Mouse (Mus musculus) liver, adult 2 months (tissue): Measurements from ENCODE around the gene En2. TPM values are rescaled to one million over a fixed set of nuclear protein-coding genes. Genes with fewer than 3 reads are reported as not detected.

Source experiments
- DNase-seq: peaks from one replicate; pipeline ENCODE4 v3.0.0-alpha.2; 2011; ENCODE audit warnings: low read depth, low spot score; ENCODE audit errors: extremely low read depth
- H3K27ac ChIP-seq: fragments of 200-500 bp; replicated peaks from 2 replicates; pipeline ENCODE4 v1.5.1; 2012; ENCODE audit warnings: low read depth, mild to moderate bottlenecking, control low read depth, inconsistent platforms, low read length; ENCODE audit not compliant: insufficient read depth
- H3K27me3 ChIP-seq: fragments of 200-500 bp; 2 replicates; pipeline ENCODE4 v1.6.1; 2012; ENCODE audit warnings: mild to moderate bottlenecking, moderate library complexity, low read length, inconsistent platforms; ENCODE audit not compliant: control insufficient read depth, insufficient read depth
- H3K36me3 ChIP-seq: fragments of 200-500 bp; 2 replicates; pipeline ENCODE4 v1.6.1; 2012; ENCODE audit warnings: low read length, inconsistent platforms; ENCODE audit not compliant: control insufficient read depth, insufficient read depth
- H3K4me1 ChIP-seq: fragments of 200-500 bp; 2 replicates; pipeline ENCODE4 v1.6.1; 2011; ENCODE audit warnings: low read length; ENCODE audit not compliant: control insufficient read depth, insufficient read depth
- H3K4me3 ChIP-seq: fragments of 200-500 bp; 2 replicates; pipeline ENCODE4 v1.5.1; 2011; ENCODE audit warnings: low read depth, mild to moderate bottlenecking, control low read depth, low read length, moderate library complexity; ENCODE audit not compliant: insufficient read depth
- H3K79me2 ChIP-seq: fragments of 200-500 bp; 2 replicates; pipeline ENCODE4 v1.6.1; 2012; ENCODE audit warnings: inconsistent platforms, mild to moderate bottlenecking, low read length, moderate library complexity; ENCODE audit not compliant: control insufficient read depth, insufficient read depth
- H3K9ac ChIP-seq: fragments of 200-500 bp; 2 replicates; pipeline ENCODE4 v1.6.1; 2012; ENCODE audit warnings: low read depth, mild to moderate bottlenecking, control low read depth, inconsistent platforms, low read length
- CTCF ChIP-seq: fragments of 200-500 bp; IDR thresholded peaks from 2 replicates; pipeline ENCODE4 v1.5.1; 2011; ENCODE audit warnings: low read depth, low read length, control low read depth
- POLR2A ChIP-seq: fragments of 200-500 bp; IDR thresholded peaks from 2 replicates; pipeline ENCODE4 v1.6.1; 2011; ENCODE audit warnings: low read length, control low read depth; ENCODE audit not compliant: insufficient read depth; ENCODE audit errors: extremely low read depth
- WGBS: fragments of 180-500 bp; shearing (Covaris S2); methylation state at CpG from one replicate; pipeline ENCODE4 v1.1.7; 2018; 5-methylcytosine and 5-hydroxymethylcytosine counted together
- polyA plus RNA-seq: library from polyadenylated mRNA; depleted of rRNA; stranded (reverse); fragments of >200 nt; gene quantifications from 2 replicates; pipeline ENCODE4 v1.2.3, GENCODE M21; 2012
- total RNA-seq: library from RNA; depleted of rRNA; stranded (reverse); fragments of >200 nt; gene quantifications from 2 replicates; pipeline ENCODE4 v1.2.3, GENCODE M21; 2014

Gene En2
- total and polyA plus RNA-seq, 2 experiments, result under 0.01 to 0.02 TPM

GRCm38 (mm10) chr5:28136438-28136837, 29.1 kb upstream of the En2 start:
- no peaks in the 10 kb centered on the region for H3K79me2 ChIP-seq
- H3K4me3 ChIP-seq, result no peak overlapping the region
- H3K36me3 ChIP-seq, result no peaks in the 10 kb centered on the region
- no peaks in the 10 kb centered on the region for H3K4me1 ChIP-seq
- H3K27ac ChIP-seq, result no peak overlapping the region
- 41% methylated on average over 2 of the region's 2 CpGs for WGBS
- no peak for DNase-seq
- H3K27me3 ChIP-seq, result 0 out of 2 replicates have a peak, but pooled peaks cover 3% of the 10 kb centered on the region
- H3K9ac ChIP-seq, result no peak overlapping the region
- TF ChIP-seq POLR2A (no peak), CTCF (no peak)

GRCm38 (mm10) chr5:28144555-28144954, 20.9 kb upstream of the En2 start:
- Histone ChIP-seq H3K36me3 (no peaks in the 10 kb centered on the region), H3K27me3 (no peaks in the 10 kb centered on the region), H3K79me2 (no peaks in the 10 kb centered on the region), H3K4me1 (no peaks in the 10 kb centered on the region), H3K27ac (no peak overlapping the region), H3K4me3 (no peak overlapping the region), H3K9ac (no peak overlapping the region)
- no peak for DNase-seq
- TF ChIP-seq CTCF (no peak), POLR2A (no peak)

- H3K4me1 ChIP-seq, result no peaks in the 10 kb centered on the region
- H3K9ac ChIP-seq, result no peak overlapping the region
- WGBS, result 66% methylated on average over 8 of the region's 8 CpGs
- no peaks in the 10 kb centered on the region for H3K36me3 ChIP-seq
- no peak overlapping the region for H3K27ac ChIP-seq
- TF ChIP-seq POLR2A, result no peak
- no peak for TF ChIP-seq CTCF
- no peaks in the 10 kb centered on the region for H3K27me3 ChIP-seq
- H3K4me3 ChIP-seq, result no peak overlapping the region
- no peak for DNase-seq
- H3K79me2 ChIP-seq, result no peaks in the 10 kb centered on the region
These were observed 19.5 kb upstream of the En2 start for GRCm38 (mm10) chr5:28146018-28146417.

GRCm38 (mm10) chr5:28148473-28148872, 17.0 kb upstream of the En2 start:
- Histone ChIP-seq H3K36me3 (no peaks in the 10 kb centered on the region), H3K79me2 (no peaks in the 10 kb centered on the region), H3K9ac (no peak overlapping the region), H3K27me3 (no peaks in the 10 kb centered on the region), H3K27ac (no peak overlapping the region), H3K4me3 (no peak overlapping the region), H3K4me1 (no peaks in the 10 kb centered on the region)
- no peak for DNase-seq
- TF ChIP-seq POLR2A, result no peak
- TF ChIP-seq CTCF, result no peak
- 26% methylated on average over 3 of the region's 3 CpGs for WGBS

GRCm38 (mm10) chr5:28149436-28149835, 16.1 kb upstream of the En2 start:
- WGBS, result 89% methylated on average over 3 of the region's 3 CpGs
- no peak for DNase-seq
- Histone ChIP-seq H3K36me3 (no peaks in the 10 kb centered on the region), H3K4me1 (no peaks in the 10 kb centered on the region), H3K4me3 (no peak overlapping the region), H3K79me2 (no peaks in the 10 kb centered on the region), H3K9ac (no peak overlapping the region), H3K27ac (no peak overlapping the region), H3K27me3 (no peaks in the 10 kb centered on the region)
- TF ChIP-seq CTCF, result no peak
- no peak for TF ChIP-seq POLR2A

- WGBS, result 18% methylated on average over 9 of the region's 9 CpGs
- H3K36me3 ChIP-seq, result no peaks in the 10 kb centered on the region
- TF ChIP-seq POLR2A (no peak), CTCF (no peak)
- no peak overlapping the region for H3K4me3 ChIP-seq
- H3K9ac ChIP-seq, result no peak overlapping the region
- no peak overlapping the region for H3K27ac ChIP-seq
- H3K27me3 ChIP-seq, result peaks cover 28% of the 10 kb centered on the region; the same call in 1 of the 2 replicates
- H3K79me2 ChIP-seq, result no peaks in the 10 kb centered on the region
- no peaks in the 10 kb centered on the region for H3K4me1 ChIP-seq
- no peak for DNase-seq
These were observed 8.3 kb upstream of the En2 start for GRCm38 (mm10) chr5:28157044-28157730.
